Mouse (Mus musculus) CH12.LX (cell line): ENCODE measurements around the gene Itga7.

ENCODE experiments used
- CTCF ChIP-seq, 2 experiments: IDR thresholded peaks in 1 of 2; conservative IDR thresholded peaks in 1 of 2; 2 replicates each; pipeline ENCODE4 v1.5.1; 2011 to 2012; ENCODE audit warnings: low read depth in 2 of 2, low read length in 2 of 2, improper control_type of control experiment in 1 of 2, inconsistent platforms in 1 of 2, mild to moderate bottlenecking in 1 of 2, moderate library complexity in 1 of 2
- MAX ChIP-seq: IDR thresholded peaks from 2 replicates; pipeline ENCODE4 v1.6.1; 2011; ENCODE audit warnings: low read length, improper control_type of control experiment
- MEF2A ChIP-seq: IDR thresholded peaks from 2 replicates; pipeline ENCODE4 v1.6.1; 2014; ENCODE audit warnings: low read depth, mild to moderate bottlenecking, inconsistent platforms, low read length, improper control_type of control experiment, borderline replicate concordance
- MXI1 ChIP-seq: IDR thresholded peaks from 2 replicates; pipeline ENCODE4 v1.6.1; 2011; ENCODE audit warnings: mild to moderate bottlenecking, low read depth, low read length, improper control_type of control experiment
- MYC ChIP-seq: IDR thresholded peaks from 2 replicates; pipeline ENCODE4 v1.6.1; 2011; ENCODE audit warnings: low read depth, mild to moderate bottlenecking, improper control_type of control experiment, low read length
- POLR2A ChIP-seq: IDR thresholded peaks from 2 replicates; pipeline ENCODE4 v1.6.1; 2011; ENCODE audit warnings: low read depth, mild to moderate bottlenecking, improper control_type of control experiment, low read length
- SMC3 ChIP-seq: IDR thresholded peaks from 2 replicates; pipeline ENCODE4 v1.6.1; 2011; ENCODE audit warnings: low read depth, low read length, improper control_type of control experiment

GRCm38 (mm10) chr10:128889846-128890245, 43.8 kb upstream of the Itga7 start:
- TF ChIP-seq MAX (no peak), CTCF (conservative IDR thresholded peaks at IDR 0.05 in 1 of 2, IDR thresholded peaks at IDR 0.05 in 1 of 2; ENCODE audit: low read depth in 2 of 2, low read length in 2 of 2) (no peak), MEF2A (no peak), MXI1 (no peak), MYC (no peak), SMC3 (no peak), POLR2A (no peak)
